ENCODE assay signal across 8 mouse cellular contexts in genomic region chr4:124936613-124937471, GRCm38 (mm10). TPM values are rescaled to one million over a fixed set of nuclear protein-coding genes. Genes with fewer than 3 reads are reported as not detected.
DNase-seq lines count a peak whose midpoint lies in the region; ATAC-seq lines count a peak whose summit lies in the region.

Gene 9930104L06Rik (plus strand): TSS chr4:124937048.

- H3K27me3 ChIP-seq in lung, embryonic 16.5 days (ENCODE audit: control insufficient read depth, insufficient read depth, low read depth, low read length): no peaks in the 10 kb centered on the region

- H3K4me3 ChIP-seq in lung, embryonic 16.5 days (ENCODE audit: low read length): peak within 1 kb of the TSS; percentile 79

- peaks cover 11% of the 10 kb centered on the region for H3K4me1 ChIP-seq in lung, embryonic 16.5 days (replicated peaks; ENCODE audit: control insufficient read depth, insufficient read depth, low read length)

- ATAC-seq in hematopoietic stem cell, adult 5-6 weeks (replicated peaks in 1 of 2; ENCODE audit: insufficient read depth in 1 of 2, low FRiP score in 2 of 2, low TSS enrichment in 1 of 2, low read depth in 1 of 2, poor library complexity in 2 of 2, severe bottlenecking in 2 of 2): peak; percentile 99
- ATAC-seq in lung, embryonic 16.5 days (ENCODE audit: low read depth): peak; percentile 100

- H3K36me3 ChIP-seq in lung, embryonic 16.5 days (ENCODE audit: control insufficient read depth, insufficient read depth, low read length): peaks cover 6% of the 10 kb centered on the region

- no peaks in the 10 kb centered on the region for H3K9me3 ChIP-seq in lung, embryonic 16.5 days (ENCODE audit: control insufficient read depth, low read length)

- peak within 1 kb of the TSS; percentile 6 for H3K27ac ChIP-seq in lung, embryonic 16.5 days (ENCODE audit: low read length)

- H3K9ac ChIP-seq in lung, embryonic 16.5 days (ENCODE audit: low read length): peak within 1 kb of the TSS; percentile 88

- DNase-seq in MEL-GATA-1-ER (ENCODE audit: extremely low read depth, low read depth): peak; percentile 98
- peak; percentile 91 for DNase-seq in cerebellum, adult 8-10 months
- peak; percentile 97 for DNase-seq in forelimb bud, embryonic 11.5 days (ENCODE audit: low read depth, low spot score)
- DNase-seq in layer of hippocampus, adult 9-10 months (ENCODE audit: low spot score): peak; percentile 94
- peak; percentile 83 for DNase-seq in ovary, postnatal 10 days (ENCODE audit: low spot score)
- peak; percentile 88 to 91 for DNase-seq in thymus, postnatal 10 days (ENCODE audit: low spot score in 2 of 2)

- H3K4me2 ChIP-seq in lung, embryonic 16.5 days (ENCODE audit: low read depth, low read length): peak within 1 kb of the TSS; percentile 79

- WGBS in lung, embryonic 16.5 days: under 1% methylated on average over 52 of the region's 52 CpGs

RNA-seq across cellular contexts. Expression of gene 9930104L06Rik, which starts in this region (rescaled TPM):
- 14.3 and 15.4 TPM in 2 replicates for total RNA-seq in hematopoietic stem cell, adult 5-6 weeks (2017)
- 11.1 and 13.1 TPM in 2 replicates for polyA plus RNA-seq in lung, embryonic 16.5 days (2015; fragmentation: Nextera tagmentation; extraction: Ambion mirVana)

Comparison
In these comparisons a context has a peak if more than half of its experiments do, and no peak if none do; other contexts are left out.
1. Peak in every context shown above with its lines: DNase-seq, ATAC-seq, H3K4me3 ChIP-seq and H3K27ac ChIP-seq.